Mouse (Mus musculus) lung, embryonic 15.5 days (tissue): Measurements from ENCODE around the gene Mxra7. TPM values are rescaled to one million over a fixed set of nuclear protein-coding genes. Genes with fewer than 3 reads are reported as not detected.

Experiments used
- ATAC-seq: fragments of 200-750 bp; cut with Nextera tagmentation; 2 replicates; pipeline ENCODE4 v1.8.0; 2017; ENCODE audit warnings: moderate number of reproducible peaks, borderline replicate concordance; ENCODE audit not compliant: low FRiP score, low TSS enrichment; ENCODE audit errors: extremely low read depth
- H3K27ac ChIP-seq: fragments of 300-500 bp; sonication (generic); 2 replicates; pipeline ENCODE4 v1.5.1; 2015; ENCODE audit warnings: moderate library complexity, mild to moderate bottlenecking, inconsistent platforms
- H3K27me3 ChIP-seq: fragments of 300-500 bp; sonication (generic); 2 replicates; pipeline ENCODE4 v1.6.1; 2015; ENCODE audit warnings: inconsistent platforms
- H3K36me3 ChIP-seq: fragments of 300-500 bp; sonication (generic); 2 replicates; pipeline ENCODE4 v1.6.1; 2015; ENCODE audit warnings: inconsistent platforms
- H3K4me1 ChIP-seq: fragments of 300-500 bp; sonication (generic); 2 replicates; pipeline ENCODE4 v1.6.1; 2015; ENCODE audit warnings: inconsistent platforms
- H3K4me2 ChIP-seq: fragments of 300-500 bp; sonication (generic); 2 replicates; pipeline ENCODE4 v1.6.1; 2015; ENCODE audit warnings: inconsistent platforms, mild to moderate bottlenecking, moderate library complexity
- H3K4me3 ChIP-seq: fragments of 300-500 bp; sonication (generic); 2 replicates; pipeline ENCODE4 v1.5.1; 2015; ENCODE audit warnings: mild to moderate bottlenecking, inconsistent platforms
- H3K9ac ChIP-seq: fragments of 300-500 bp; sonication (generic); 2 replicates; pipeline ENCODE4 v1.6.1; 2015; ENCODE audit warnings: inconsistent platforms
- H3K9me3 ChIP-seq: fragments of 300-500 bp; sonication (generic); 2 replicates; pipeline ENCODE4 v1.6.1; 2016; ENCODE audit warnings: inconsistent platforms
- WGBS: fragments of 180-500 bp; shearing (Covaris S2); methylation state at CpG from one replicate; pipeline ENCODE4 v1.1.7; 2015; 5-methylcytosine and 5-hydroxymethylcytosine counted together
- polyA plus RNA-seq: library from polyadenylated mRNA; unstranded; fragments of >200 nt; fragmentation: Nextera tagmentation; extraction: Ambion mirVana; gene quantifications from 2 replicates; pipeline ENCODE4 v1.2.1, GENCODE M21; 2015

Mxra7 gene
- polyA plus RNA-seq, 1 experiment from 2014 or later: 19.0 TPM

DNA sequence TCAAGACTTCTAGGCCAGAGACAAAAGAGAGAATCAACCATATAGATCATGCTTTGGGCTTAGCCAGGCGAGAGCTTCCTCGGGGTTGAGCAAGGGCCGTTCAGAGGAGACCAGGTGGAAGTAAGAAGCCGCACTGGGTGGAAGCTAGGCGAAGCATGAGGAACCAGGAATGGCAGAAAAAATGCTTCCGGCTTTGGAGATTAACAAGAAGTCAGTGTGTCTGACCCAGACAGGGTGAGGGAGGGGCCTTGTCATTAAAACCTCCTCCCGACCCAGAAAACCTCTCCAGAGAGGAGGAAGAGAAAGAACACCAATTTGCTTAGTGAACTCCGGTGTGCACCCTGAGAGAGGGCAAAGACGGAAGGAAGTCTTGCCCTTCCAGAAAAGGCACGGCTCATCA is 43.6 kb downstream of the Mxra7 start:
- WGBS: 88% methylated on average over 10 of the region's 10 CpGs
- ATAC-seq: no peak

GRCm38 (mm10) chr11:116782737-116783145 is 45.1 kb downstream of the Mxra7 start:
- Histone ChIP-seq H3K27ac (peak overlapping the region; percentile 77), H3K9ac (no peak overlapping the region), H3K4me2 (peak overlapping the region; percentile 38), H3K9me3 (no peaks in the 10 kb centered on the region), H3K4me3 (0 out of 2 replicates have a peak overlapping the region, but pooled peaks have one; percentile 12), H3K4me1 (peaks cover 11% of the 10 kb centered on the region; the same call in 1 of the 2 replicates), H3K27me3 (no peaks in the 10 kb centered on the region), H3K36me3 (no peaks in the 10 kb centered on the region)
- ATAC-seq: peak; percentile 83
- WGBS: 26% methylated on average over 9 of the region's 9 CpGs

More for the DNA sequence above, 43.6 kb downstream of the Mxra7 start:
- Histone ChIP-seq H3K27ac (no peak overlapping the region), H3K4me3 (no peak overlapping the region), H3K9me3 (no peaks in the 10 kb centered on the region), H3K4me2 (no peak overlapping the region), H3K9ac (no peak overlapping the region), H3K27me3 (no peaks in the 10 kb centered on the region), H3K36me3 (no peaks in the 10 kb centered on the region), H3K4me1 (peaks cover 11% of the 10 kb centered on the region; the same call in 1 of the 2 replicates)

GRCm38 (mm10) chr11:116775407-116775806 is 52.4 kb downstream of the Mxra7 start, which contains the start of gene St6galnac1:
St6galnac1 (minus strand) TSS chr11:116775507.
- H3K4me1 ChIP-seq: no peaks in the 10 kb centered on the region
- no peaks in the 10 kb centered on the region for H3K27me3 ChIP-seq
- H3K4me3 ChIP-seq: no peak within 1 kb of the TSS
- WGBS: 78% methylated on average over 7 of the region's 7 CpGs
- H3K9me3 ChIP-seq: no peaks in the 10 kb centered on the region
- no peaks in the 10 kb centered on the region for H3K36me3 ChIP-seq
- no peak within 1 kb of the TSS for H3K27ac ChIP-seq
- no peak within 1 kb of the TSS for H3K4me2 ChIP-seq
- no peak within 1 kb of the TSS for H3K9ac ChIP-seq
- ATAC-seq: no peak

DNA sequence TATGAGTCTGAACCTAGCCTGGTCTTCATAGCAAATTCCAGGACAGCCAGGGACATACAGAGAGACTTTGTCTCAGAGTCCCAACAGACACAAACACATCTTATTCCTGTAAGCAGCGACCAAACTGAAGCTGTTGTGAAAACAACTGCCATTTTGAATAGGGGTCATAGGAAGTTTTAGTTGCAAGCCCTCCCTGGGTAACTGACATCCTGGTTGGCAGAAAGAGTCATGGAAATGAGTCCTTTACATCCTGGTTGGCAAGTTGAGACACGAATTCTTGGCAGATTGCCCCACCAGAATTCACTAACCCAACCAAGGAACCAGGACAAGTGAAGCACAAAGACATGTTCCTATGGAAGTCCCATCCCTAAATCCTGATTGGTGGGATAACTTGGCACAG is 54.6 kb downstream of the Mxra7 start:
- Histone ChIP-seq H3K36me3 (no peaks in the 10 kb centered on the region), H3K4me2 (no peak overlapping the region), H3K9me3 (no peaks in the 10 kb centered on the region), H3K4me3 (no peak overlapping the region), H3K27ac (no peak overlapping the region), H3K9ac (no peak overlapping the region), H3K4me1 (no peaks in the 10 kb centered on the region), H3K27me3 (no peaks in the 10 kb centered on the region)
- 42% methylated on average over 2 of the region's 2 CpGs for WGBS
- ATAC-seq: no peak

- WGBS: 82% methylated on average over 5 of the region's 5 CpGs
- H3K4me3 ChIP-seq: no peak overlapping the region
- no peak overlapping the region for H3K9ac ChIP-seq
- H3K4me1 ChIP-seq: no peaks in the 10 kb centered on the region
- no peaks in the 10 kb centered on the region for H3K36me3 ChIP-seq
- no peak overlapping the region for H3K27ac ChIP-seq
- no peaks in the 10 kb centered on the region for H3K9me3 ChIP-seq
- no peak overlapping the region for H3K4me2 ChIP-seq
- no peaks in the 10 kb centered on the region for H3K27me3 ChIP-seq
- no peak for ATAC-seq
Observed at GRCm38 (mm10) chr11:116769873-116770272, 58.0 kb downstream of the Mxra7 start.

DNA sequence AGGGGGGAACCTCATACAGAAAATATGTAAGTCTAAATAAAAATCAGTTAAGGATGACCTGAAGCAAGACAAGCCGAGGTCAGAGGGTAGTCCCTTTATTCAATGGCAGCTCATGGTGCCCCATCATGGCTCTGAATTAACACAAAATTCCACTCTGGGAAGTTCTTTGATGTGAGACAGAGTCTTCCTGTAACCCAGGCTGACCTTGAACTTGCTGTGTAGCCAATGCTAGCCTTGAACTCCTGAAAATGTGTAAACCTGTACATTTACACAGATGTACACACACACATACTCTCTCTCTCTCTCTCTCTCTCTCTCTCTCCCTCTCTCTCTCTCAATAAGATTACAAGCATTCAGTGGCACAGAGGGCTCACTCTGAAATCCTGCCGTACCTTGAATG is 62.9 kb downstream of the Mxra7 start:
- H3K4me1 ChIP-seq: no peaks in the 10 kb centered on the region
- no peaks in the 10 kb centered on the region for H3K27me3 ChIP-seq
- no peaks in the 10 kb centered on the region for H3K9me3 ChIP-seq
- H3K4me2 ChIP-seq: no peak overlapping the region
- WGBS: 87% methylated on average over 2 of the region's 2 CpGs
- H3K36me3 ChIP-seq: no peaks in the 10 kb centered on the region
- no peak overlapping the region for H3K4me3 ChIP-seq
- no peak overlapping the region for H3K27ac ChIP-seq
- ATAC-seq: no peak
- no peak overlapping the region for H3K9ac ChIP-seq

DNA sequence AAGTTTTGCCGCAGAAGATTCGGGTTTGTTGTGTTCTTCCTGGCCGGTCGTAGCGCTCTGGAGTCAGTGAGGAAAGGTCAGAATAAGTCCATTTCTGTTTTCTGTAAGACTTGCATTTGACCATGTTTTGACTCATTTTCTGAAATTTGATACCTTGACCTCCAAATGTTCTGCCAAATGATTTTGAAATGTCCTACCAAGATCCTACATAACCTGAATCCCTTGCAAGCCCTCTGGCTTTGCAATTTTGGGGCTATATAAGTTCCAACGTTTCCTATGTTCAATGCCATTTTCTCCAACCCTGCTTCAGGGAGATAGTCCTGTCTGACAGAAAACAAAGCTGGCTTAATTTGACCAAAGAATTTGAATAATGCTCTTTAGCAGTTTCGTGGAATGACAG is 63.5 kb downstream of the Mxra7 start:
- H3K9ac ChIP-seq: no peak overlapping the region
- H3K4me1 ChIP-seq: no peaks in the 10 kb centered on the region
- 88% methylated on average over 7 of the region's 7 CpGs for WGBS
- no peak overlapping the region for H3K27ac ChIP-seq
- no peak overlapping the region for H3K4me2 ChIP-seq
- no peaks in the 10 kb centered on the region for H3K27me3 ChIP-seq
- H3K4me3 ChIP-seq: no peak overlapping the region
- H3K36me3 ChIP-seq: no peaks in the 10 kb centered on the region
- H3K9me3 ChIP-seq: no peaks in the 10 kb centered on the region
- no peak for ATAC-seq

DNA sequence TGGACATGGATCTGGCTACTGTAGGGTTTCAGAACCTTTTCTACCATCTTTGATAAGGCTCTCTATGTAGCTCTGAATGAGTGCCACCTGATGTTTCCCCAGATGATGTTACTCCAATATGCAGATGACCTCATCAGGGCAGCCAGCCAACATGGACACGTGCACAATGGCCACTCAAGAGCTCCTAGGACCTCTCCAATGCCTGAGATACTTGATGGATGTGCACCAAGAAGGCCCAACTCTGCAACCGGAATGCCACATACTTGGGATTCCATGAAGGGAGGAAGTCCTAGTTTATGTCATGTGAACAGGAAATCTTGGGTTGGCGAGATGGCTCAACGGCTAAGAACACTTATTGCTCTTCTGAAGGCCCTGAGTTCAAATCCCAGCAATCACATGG is 72.7 kb downstream of the Mxra7 start:
- H3K9ac ChIP-seq: no peak overlapping the region
- ATAC-seq: no peak
- H3K4me2 ChIP-seq: no peak overlapping the region
- H3K9me3 ChIP-seq: no peaks in the 10 kb centered on the region
- H3K27ac ChIP-seq: no peak overlapping the region
- H3K27me3 ChIP-seq: no peaks in the 10 kb centered on the region
- no peaks in the 10 kb centered on the region for H3K4me1 ChIP-seq
- H3K4me3 ChIP-seq: no peak overlapping the region
- no peaks in the 10 kb centered on the region for H3K36me3 ChIP-seq
- WGBS: 43% methylated on average over 4 of the region's 4 CpGs

- Histone ChIP-seq H3K9ac (no peak overlapping the region), H3K9me3 (no peaks in the 10 kb centered on the region), H3K27ac (no peak overlapping the region), H3K4me2 (no peak overlapping the region), H3K36me3 (no peaks in the 10 kb centered on the region), H3K27me3 (no peaks in the 10 kb centered on the region), H3K4me1 (no peaks in the 10 kb centered on the region), H3K4me3 (no peak overlapping the region)
- ATAC-seq: no peak
- 83% methylated on average over 5 of the region's 5 CpGs for WGBS
Observed at GRCm38 (mm10) chr11:116753674-116754470, 74.0 kb downstream of the Mxra7 start.

Other genes starting within 250 kb of the Mxra7 start
- 12.6 and 14.8 TPM in 2 replicates for gene Ube2o, start 246.6 kb downstream of the Mxra7 start, polyA plus RNA-seq
- not detected in 2 replicates for gene Aanat, start 241.6 kb downstream of the Mxra7 start, polyA plus RNA-seq
- gene Rhbdf2, start 201.0 kb downstream of the Mxra7 start, polyA plus RNA-seq: 12.5 and 13.5 TPM in 2 replicates
- 1.8 and 3.2 TPM in 2 replicates for gene Prcd, start 174.5 kb downstream of the Mxra7 start, polyA plus RNA-seq
- gene Cygb, start 173.7 kb downstream of the Mxra7 start, polyA plus RNA-seq: 11.2 and 11.9 TPM in 2 replicates
- not detected in 2 replicates for gene St6galnac1, start 52.5 kb downstream of the Mxra7 start, polyA plus RNA-seq
- 61.3 and 61.9 TPM in 2 replicates for gene Mettl23, start 15.2 kb upstream of the Mxra7 start, polyA plus RNA-seq
- gene Jmjd6, start 15.4 kb upstream of the Mxra7 start, polyA plus RNA-seq: 64.2 and 65.7 TPM in 2 replicates
- gene Mfsd11, start 24.4 kb upstream of the Mxra7 start, polyA plus RNA-seq: 30.3 and 30.5 TPM in 2 replicates
- gene Srsf2, start 25.0 kb upstream of the Mxra7 start, polyA plus RNA-seq: 857 and 876 TPM in 2 replicates
- 0.35 and 0.69 TPM in 2 replicates for gene Mgat5b, start 90.8 kb upstream of the Mxra7 start, polyA plus RNA-seq